Mouse (Mus musculus) CH12.LX (cell line): ENCODE results near the gene Ankrd36.

ENCODE experiments used
- E2F4 ChIP-seq: IDR thresholded peaks from 2 replicates; pipeline ENCODE4 v1.6.1; 2011; ENCODE audit warnings: low read depth, low read length, improper control_type of control experiment; ENCODE audit not compliant: insufficient replicate concordance
- IRF4 ChIP-seq: IDR thresholded peaks from 2 replicates; pipeline ENCODE4 v1.6.1; 2014; ENCODE audit warnings: low read depth, mild to moderate bottlenecking, inconsistent platforms, low read length, improper control_type of control experiment
- POLR2A ChIP-seq: IDR thresholded peaks from 2 replicates; pipeline ENCODE4 v1.6.1; 2011; ENCODE audit warnings: low read depth, mild to moderate bottlenecking, improper control_type of control experiment, low read length

DNA sequence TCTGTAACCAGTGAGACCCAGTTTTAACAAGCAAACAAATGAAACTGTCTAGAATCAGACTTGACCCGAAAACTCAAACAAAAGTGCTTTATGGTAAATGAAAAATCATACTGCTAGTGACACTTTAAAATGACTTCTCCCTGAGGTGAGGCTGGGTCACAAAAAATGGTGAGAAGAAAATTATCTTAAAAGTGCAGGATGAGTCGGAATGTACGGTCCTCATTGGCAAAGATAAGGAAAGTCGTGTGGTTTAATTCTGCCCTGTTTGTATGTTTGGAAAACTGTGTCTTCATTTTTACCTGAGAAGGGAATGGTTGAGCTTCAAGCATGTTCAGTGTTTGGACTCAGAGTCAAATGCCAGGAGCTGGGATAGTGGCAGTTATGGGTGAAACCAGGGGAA, 2.4 kb downstream of the Ankrd36 start:
- TF ChIP-seq E2F4: no peak
- no peak for TF ChIP-seq IRF4
- no peak for TF ChIP-seq POLR2A
